Mouse (Mus musculus) liver, embryonic 13.5 days (tissue): Measurements from ENCODE around the gene Haus4. TPM values are rescaled to one million over a fixed set of nuclear protein-coding genes. Genes with fewer than 3 reads are reported as not detected.

ENCODE experiments used
- ATAC-seq: fragments of 200-750 bp; cut with Nextera tagmentation; 2 replicates; pipeline ENCODE4 v1.8.0; 2017; ENCODE audit warnings: low read depth, mild to moderate bottlenecking, moderate number of reproducible peaks, moderate library complexity
- DNase-seq: peaks from one replicate; pipeline ENCODE4 v3.0.0; 2022
- H3K27ac ChIP-seq: fragments of 300-500 bp; sonication (generic); 2 replicates; pipeline ENCODE4 v1.5.1; 2015; ENCODE audit warnings: moderate library complexity, mild to moderate bottlenecking, inconsistent platforms
- H3K27me3 ChIP-seq: fragments of 300-500 bp; sonication (generic); 2 replicates; pipeline ENCODE4 v1.6.1; 2015; ENCODE audit warnings: mild to moderate bottlenecking, inconsistent platforms
- H3K36me3 ChIP-seq: fragments of 300-500 bp; sonication (generic); 2 replicates; pipeline ENCODE4 v1.6.1; 2015; ENCODE audit warnings: mild to moderate bottlenecking, inconsistent platforms
- H3K4me1 ChIP-seq: fragments of 300-500 bp; sonication (generic); replicated peaks from 2 replicates; pipeline ENCODE4 v1.6.1; 2015; ENCODE audit warnings: inconsistent platforms
- H3K4me2 ChIP-seq: fragments of 300-500 bp; sonication (generic); 2 replicates; pipeline ENCODE4 v1.6.1; 2015; ENCODE audit warnings: inconsistent platforms, mild to moderate bottlenecking, moderate library complexity
- H3K4me3 ChIP-seq: fragments of 300-500 bp; sonication (generic); replicated peaks from 2 replicates; pipeline ENCODE4 v1.5.1; 2015; ENCODE audit warnings: mild to moderate bottlenecking, inconsistent platforms
- H3K9ac ChIP-seq: fragments of 300-500 bp; sonication (generic); 2 replicates; pipeline ENCODE4 v1.6.1; 2015; ENCODE audit warnings: mild to moderate bottlenecking, inconsistent platforms
- H3K9me3 ChIP-seq: fragments of 300-500 bp; sonication (generic); replicated peaks from 2 replicates; pipeline ENCODE4 v1.6.1; 2016; ENCODE audit warnings: inconsistent platforms
- WGBS: fragments of 180-500 bp; shearing (Covaris S2); methylation state at CpG from one replicate; pipeline ENCODE4 v1.1.7; 2015; ENCODE audit not compliant: insufficient replicate concordance; 5-methylcytosine and 5-hydroxymethylcytosine counted together
- polyA plus RNA-seq: library from polyadenylated mRNA; unstranded; fragments of >200 nt; fragmentation: Nextera tagmentation; extraction: Ambion mirVana; gene quantifications from 2 replicates; pipeline ENCODE4 v1.2.1, GENCODE M21; 2015

Haus4 gene
- polyA plus RNA-seq, 1 experiment from 2014 or later: 45.6 TPM

GRCm38 (mm10) chr14:54528007-54528393 lies 26.4 kb downstream of the Haus4 start:
- Histone ChIP-seq H3K27ac (no peak overlapping the region), H3K4me1 (peaks cover 8% of the 10 kb centered on the region), H3K4me2 (peak overlapping the region; percentile 49; the same call in 1 of the 2 replicates), H3K9me3 (no peaks in the 10 kb centered on the region), H3K9ac (no peak overlapping the region), H3K36me3 (no peaks in the 10 kb centered on the region), H3K4me3 (no peak overlapping the region), H3K27me3 (peaks cover 23% of the 10 kb centered on the region)
- no peak for ATAC-seq
- DNase-seq: no peak
- WGBS: 17% methylated on average over 5 of the region's 5 CpGs

DNA sequence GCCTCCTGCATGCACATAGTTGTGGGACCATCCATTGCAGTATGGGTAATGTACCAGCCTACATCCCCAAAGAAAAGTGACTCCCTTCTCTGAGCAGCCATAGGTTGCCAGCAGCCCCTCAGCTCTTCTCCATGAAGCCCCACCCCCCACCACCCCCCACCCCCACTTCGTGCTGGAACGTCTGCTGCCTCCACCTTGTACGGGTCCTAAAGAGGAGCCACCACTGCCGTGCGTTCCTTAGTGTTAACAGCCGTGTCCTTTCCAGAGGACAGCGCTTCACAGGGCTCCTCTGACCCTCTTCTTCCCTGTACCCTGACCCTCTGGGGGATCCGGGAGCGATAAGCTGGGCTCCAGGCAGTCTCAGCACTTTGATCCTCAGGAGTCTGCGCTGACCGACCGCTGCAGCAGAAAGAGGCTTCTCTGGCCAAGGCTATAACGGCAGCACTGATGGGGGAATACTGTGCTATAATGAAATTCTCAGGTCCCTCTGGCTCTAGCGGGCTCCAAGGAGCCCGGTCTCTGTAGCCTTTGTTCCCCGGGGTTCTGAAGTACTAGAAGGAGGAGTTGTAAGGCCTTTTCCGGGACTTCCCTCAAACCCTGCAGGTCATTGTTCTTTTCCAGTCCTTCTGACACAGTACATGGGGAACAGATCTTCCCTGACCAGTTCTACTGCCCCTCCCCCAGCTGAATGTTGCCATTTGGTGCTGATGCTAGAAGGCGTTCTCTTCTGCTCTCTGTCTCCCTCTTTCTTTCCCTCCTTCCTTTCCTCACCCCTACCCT lies 27.0 kb downstream of the Haus4 start:
- H3K27me3 ChIP-seq: peaks cover 23% of the 10 kb centered on the region
- peak overlapping the region; percentile 49 for H3K4me2 ChIP-seq
- DNase-seq (no peak), ATAC-seq (no peak)
- no peak overlapping the region for H3K27ac ChIP-seq
- no peaks in the 10 kb centered on the region for H3K36me3 ChIP-seq
- peak overlapping the region; percentile 27 for H3K4me3 ChIP-seq
- no peak overlapping the region for H3K9ac ChIP-seq
- peaks cover 8% of the 10 kb centered on the region for H3K4me1 ChIP-seq
- H3K9me3 ChIP-seq: no peaks in the 10 kb centered on the region
- 3% methylated on average over 18 of the region's 18 CpGs for WGBS

GRCm38 (mm10) chr14:54523600-54523999 lies 30.8 kb downstream of the Haus4 start:
- Histone ChIP-seq H3K36me3 (no peaks in the 10 kb centered on the region), H3K27me3 (peaks cover 23% of the 10 kb centered on the region), H3K27ac (no peak overlapping the region), H3K9me3 (no peaks in the 10 kb centered on the region), H3K4me3 (no peak overlapping the region), H3K4me2 (no peak overlapping the region), H3K4me1 (peaks cover 7% of the 10 kb centered on the region), H3K9ac (no peak overlapping the region)
- WGBS: 26% methylated on average over 6 of the region's 6 CpGs
- no peak for DNase-seq
- ATAC-seq: no peak

DNA sequence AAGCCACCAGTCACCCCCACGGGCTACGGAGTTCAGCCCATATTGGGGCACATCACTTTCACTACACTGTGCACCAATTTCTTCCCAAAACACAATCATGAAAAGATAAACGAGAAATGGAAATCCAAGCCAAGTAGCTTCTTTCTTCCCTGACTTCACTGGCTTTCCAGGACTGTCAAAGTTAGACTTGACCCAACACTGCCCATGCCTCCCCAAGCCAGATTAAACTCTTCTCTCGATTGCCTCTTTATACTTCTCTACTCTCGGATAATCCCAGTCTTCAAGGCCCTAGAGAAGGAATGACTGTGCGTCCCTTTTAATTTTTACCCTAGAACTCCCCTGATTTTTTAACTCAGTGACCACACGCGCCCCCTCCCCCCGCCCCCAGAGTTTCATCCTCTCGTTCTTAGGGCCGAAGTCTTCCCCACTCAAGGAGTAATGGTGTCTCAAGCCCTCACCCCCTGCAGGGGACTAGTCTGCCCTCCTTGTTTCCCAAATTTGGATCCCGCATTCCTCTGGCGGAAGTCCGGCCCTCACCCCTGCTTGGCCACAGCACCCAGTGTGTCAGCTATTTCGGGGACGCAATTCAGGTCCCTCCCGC lies 37.6 kb downstream of the Haus4 start:
- 3% methylated on average over 17 of the region's 17 CpGs for WGBS
- Histone ChIP-seq H3K4me2 (peak overlapping the region; percentile 86), H3K27ac (peak overlapping the region; percentile 50; the same call in 1 of the 2 replicates), H3K36me3 (peaks cover 39% of the 10 kb centered on the region), H3K27me3 (no peaks in the 10 kb centered on the region), H3K9ac (peak overlapping the region; percentile 83), H3K4me3 (peak overlapping the region; percentile 79), H3K4me1 (peaks cover 24% of the 10 kb centered on the region), H3K9me3 (no peaks in the 10 kb centered on the region)
- ATAC-seq (no peak; the same call in 1 of the 2 replicates), DNase-seq (no peak)

GRCm38 (mm10) chr14:54509774-54510173 lies 44.6 kb downstream of the Haus4 start:
- no peak overlapping the region for H3K27ac ChIP-seq
- H3K4me3 ChIP-seq: no peak overlapping the region
- peaks cover 84% of the 10 kb centered on the region for H3K36me3 ChIP-seq
- DNase-seq: no peak
- no peak for ATAC-seq
- no peaks in the 10 kb centered on the region for H3K9me3 ChIP-seq
- no peak overlapping the region for H3K4me2 ChIP-seq
- no peaks in the 10 kb centered on the region for H3K4me1 ChIP-seq
- 82% methylated on average over 9 of the region's 9 CpGs for WGBS
- H3K9ac ChIP-seq: no peak overlapping the region
- H3K27me3 ChIP-seq: no peaks in the 10 kb centered on the region

DNA sequence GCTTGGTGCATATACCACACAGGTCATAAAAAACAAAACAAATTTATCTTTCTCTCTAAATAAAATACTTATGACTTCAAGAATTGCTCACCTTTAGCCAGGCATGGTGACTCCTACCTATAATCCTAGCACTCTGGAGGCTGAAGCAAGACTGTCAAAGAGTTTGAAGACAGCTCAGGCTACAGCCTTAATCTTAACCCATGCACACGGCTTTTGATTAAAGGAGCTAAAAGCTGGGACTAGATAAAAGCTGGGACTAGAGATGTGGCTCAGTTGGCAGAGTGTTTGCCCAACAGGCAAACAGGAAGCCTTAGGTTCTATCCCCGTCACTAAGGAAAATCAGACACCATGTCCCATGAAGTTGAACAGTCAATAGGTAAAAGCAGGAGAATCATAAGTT lies 51.3 kb downstream of the Haus4 start:
- H3K27ac ChIP-seq: no peak overlapping the region
- no peak overlapping the region for H3K9ac ChIP-seq
- no peak for ATAC-seq

DNA sequence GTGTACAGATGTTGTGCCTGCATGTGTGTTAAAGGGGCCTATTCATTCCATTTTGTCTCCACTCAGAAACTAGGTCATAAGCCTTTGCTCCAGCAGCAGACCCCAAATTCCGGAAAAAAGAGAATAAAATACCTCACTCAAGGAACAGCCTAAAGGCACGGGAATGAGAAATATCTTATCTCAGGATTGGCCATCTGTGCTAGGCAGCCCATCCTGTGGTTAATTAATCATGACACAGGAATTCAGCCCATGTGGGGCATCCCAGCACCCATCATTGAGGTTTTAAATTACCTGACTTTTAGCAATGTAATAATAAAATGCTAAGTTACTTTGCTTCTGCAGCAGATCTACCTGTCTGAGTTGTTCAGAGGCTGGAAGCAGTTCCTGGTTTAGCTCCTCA lies 53.1 kb downstream of the Haus4 start:
- no peak overlapping the region for H3K27ac ChIP-seq
- 31% methylated on average over 2 of the region's 2 CpGs for WGBS
- DNase-seq (no peak), ATAC-seq (no peak)
- no peak overlapping the region for H3K4me3 ChIP-seq
- no peak overlapping the region for H3K4me2 ChIP-seq
- 0 out of 2 replicates have a peak, but pooled peaks cover under 1% of the 10 kb centered on the region for H3K36me3 ChIP-seq
- H3K9me3 ChIP-seq: no peaks in the 10 kb centered on the region
- H3K27me3 ChIP-seq: no peaks in the 10 kb centered on the region
- H3K9ac ChIP-seq: no peak overlapping the region
- H3K4me1 ChIP-seq: no peaks in the 10 kb centered on the region

More for the DNA sequence above, 51.3 kb downstream of the Haus4 start:
- H3K4me2 ChIP-seq: no peak overlapping the region
- 37% methylated on average over 2 of the region's 2 CpGs for WGBS
- no peaks in the 10 kb centered on the region for H3K4me1 ChIP-seq
- no peaks in the 10 kb centered on the region for H3K9me3 ChIP-seq
- no peaks in the 10 kb centered on the region for H3K27me3 ChIP-seq
- no peak overlapping the region for H3K4me3 ChIP-seq
- peaks cover 17% of the 10 kb centered on the region for H3K36me3 ChIP-seq
- DNase-seq: no peak

DNA sequence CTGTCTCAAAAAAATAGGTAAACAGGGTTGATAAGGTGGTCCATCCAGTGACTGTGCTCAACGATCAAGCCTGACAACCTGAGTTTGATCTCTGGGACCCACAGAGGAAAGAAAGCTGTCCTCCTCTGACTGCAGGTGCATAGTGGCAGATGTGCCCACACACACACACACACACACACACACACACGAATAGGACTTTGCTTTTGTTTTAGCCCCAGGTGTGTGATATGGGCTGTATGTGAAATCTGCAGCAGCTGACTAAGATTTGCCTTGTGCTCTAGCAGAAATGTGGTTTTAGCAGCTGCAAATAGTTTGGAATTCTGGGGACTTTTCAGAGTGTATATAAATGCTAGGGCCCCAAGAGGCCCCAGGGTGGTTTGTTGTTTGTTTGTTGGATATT lies 55.1 kb downstream of the Haus4 start:
- Histone ChIP-seq H3K36me3 (no peaks in the 10 kb centered on the region), H3K4me3 (no peak overlapping the region), H3K27ac (no peak overlapping the region), H3K4me1 (no peaks in the 10 kb centered on the region), H3K9ac (no peak overlapping the region), H3K9me3 (no peaks in the 10 kb centered on the region), H3K4me2 (no peak overlapping the region), H3K27me3 (no peaks in the 10 kb centered on the region)
- WGBS: 58% methylated on average over 2 of the region's 2 CpGs
- DNase-seq: no peak
- ATAC-seq: no peak

GRCm38 (mm10) chr14:54496706-54497105 lies 57.7 kb downstream of the Haus4 start:
- 77% methylated on average over 14 of the region's 14 CpGs for WGBS

GRCm38 (mm10) chr14:54494234-54494633 lies 60.2 kb downstream of the Haus4 start:
- Histone ChIP-seq H3K4me3 (no peak overlapping the region), H3K4me2 (no peak overlapping the region), H3K9me3 (no peaks in the 10 kb centered on the region), H3K9ac (no peak overlapping the region), H3K27ac (no peak overlapping the region), H3K36me3 (no peaks in the 10 kb centered on the region), H3K4me1 (peaks cover 10% of the 10 kb centered on the region), H3K27me3 (no peaks in the 10 kb centered on the region)
- peak; percentile 42 for DNase-seq
- 1% methylated on average over 3 of the region's 3 CpGs for WGBS
- ATAC-seq: peak; percentile 69

More at GRCm38 (mm10) chr14:54496706-54497105, 57.7 kb downstream of the Haus4 start:
- no peak overlapping the region for H3K9ac ChIP-seq
- H3K27me3 ChIP-seq: no peaks in the 10 kb centered on the region
- H3K4me3 ChIP-seq: no peak overlapping the region
- no peaks in the 10 kb centered on the region for H3K36me3 ChIP-seq
- peaks cover 10% of the 10 kb centered on the region for H3K4me1 ChIP-seq
- DNase-seq: no peak
- no peak overlapping the region for H3K27ac ChIP-seq
- no peaks in the 10 kb centered on the region for H3K9me3 ChIP-seq
- no peak overlapping the region for H3K4me2 ChIP-seq
- no peak for ATAC-seq

DNA sequence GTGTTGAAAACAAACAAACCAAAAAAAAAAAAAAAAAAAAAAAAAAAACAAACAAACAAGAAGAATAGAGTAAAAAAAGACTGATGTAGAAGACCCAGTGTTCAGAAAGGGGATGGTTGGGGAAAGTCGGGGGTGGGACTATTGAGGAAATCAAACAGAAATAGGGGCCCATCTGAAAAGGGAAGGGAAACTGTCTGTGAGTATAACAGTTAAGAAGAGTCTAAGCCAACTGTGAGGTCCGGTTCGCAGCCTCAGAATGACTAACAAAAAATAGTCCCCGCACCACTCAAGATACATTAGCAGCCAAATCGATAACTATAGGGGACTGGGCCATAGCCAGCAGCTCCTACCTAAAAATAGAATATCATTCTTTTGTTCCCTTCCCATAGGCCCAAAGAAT lies 61.2 kb downstream of the Haus4 start:
- DNase-seq (no peak), ATAC-seq (no peak)
- Histone ChIP-seq H3K27ac (no peak overlapping the region), H3K4me1 (peaks cover 10% of the 10 kb centered on the region), H3K9ac (no peak overlapping the region), H3K36me3 (no peaks in the 10 kb centered on the region), H3K9me3 (no peaks in the 10 kb centered on the region), H3K27me3 (no peaks in the 10 kb centered on the region), H3K4me2 (no peak overlapping the region), H3K4me3 (no peak overlapping the region)
- 76% methylated on average over 5 of the region's 5 CpGs for WGBS
